Mouse (Mus musculus): ENCODE data around the gene Lpxn. TPM values are rescaled to one million over a fixed set of nuclear protein-coding genes. Genes with fewer than 3 reads are reported as not detected.

The Lpxn gene
- 0.27 TPM in 1 of 2 replicates, not detected in the other for polyA plus RNA-seq (2012; ENCODE audit: insufficient read depth, low replicate concordance)

DNA sequence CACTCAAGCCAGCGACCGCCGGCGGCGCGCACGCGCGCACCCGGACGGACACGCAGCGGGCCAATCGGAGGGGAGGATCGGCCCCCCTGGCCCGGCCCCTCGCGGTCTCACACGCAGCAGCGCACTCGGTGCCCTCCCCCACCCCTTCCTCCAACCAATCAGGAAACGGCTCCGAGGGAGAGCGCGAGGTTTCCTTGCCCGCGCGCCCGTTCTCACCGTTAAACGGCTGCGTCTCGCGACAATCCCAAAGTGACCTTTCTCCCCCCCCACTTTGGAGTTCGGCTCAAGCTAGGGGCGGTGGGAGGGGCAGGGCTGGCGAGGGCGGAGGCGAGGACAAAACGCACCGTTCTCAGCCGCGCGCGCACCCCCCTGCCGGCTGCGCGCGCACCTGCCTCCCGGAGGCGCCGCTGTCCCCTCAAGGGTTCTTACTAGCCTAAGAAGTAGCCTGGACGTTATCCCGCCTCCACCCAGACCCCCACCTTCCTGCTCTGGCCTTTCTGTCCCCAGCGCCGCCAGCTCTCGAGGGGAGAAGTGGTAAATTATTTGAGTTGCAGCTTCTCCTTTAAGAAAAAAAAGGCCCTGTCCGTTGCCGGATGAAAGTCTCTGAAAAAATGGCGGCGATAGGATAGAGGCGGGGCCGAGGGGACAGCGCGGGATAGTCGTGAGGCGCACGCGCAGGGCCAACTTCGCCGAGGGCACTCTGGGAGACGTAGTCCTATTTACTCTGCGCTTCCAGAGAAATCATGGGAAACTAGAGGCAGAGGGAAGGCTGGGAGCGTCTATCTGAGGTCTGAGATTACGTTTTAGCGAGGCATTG is at the start of gene Lpxn, which contains the start of gene Zfp91:
TSS of gene Lpxn (plus strand) at position 683 of the 817 bp plus-strand sequence.
TSS of gene Zfp91 (minus strand) at position 616 of the 817 bp plus-strand sequence.
- Histone ChIP-seq H3K9me3 (no peaks in the 10 kb centered on the region), H3K4me1 (peaks cover 30% of the 10 kb centered on the region), H3K4me3 (replicated peaks) (peak within 1 kb of the TSS; percentile 97), H3K36me3 (replicated peaks; ENCODE audit: low read length) (peaks cover 2% of the 10 kb centered on the region), H3K27me3 (replicated peaks) (no peaks in the 10 kb centered on the region)
- TF ChIP-seq FLI1 (IDR thresholded peaks at IDR 0.05; ENCODE audit: low read length) (no peak), GATA1 (IDR thresholded peaks at IDR 0.05; ENCODE audit: borderline replicate concordance, low read length) (no peak)

DNA sequence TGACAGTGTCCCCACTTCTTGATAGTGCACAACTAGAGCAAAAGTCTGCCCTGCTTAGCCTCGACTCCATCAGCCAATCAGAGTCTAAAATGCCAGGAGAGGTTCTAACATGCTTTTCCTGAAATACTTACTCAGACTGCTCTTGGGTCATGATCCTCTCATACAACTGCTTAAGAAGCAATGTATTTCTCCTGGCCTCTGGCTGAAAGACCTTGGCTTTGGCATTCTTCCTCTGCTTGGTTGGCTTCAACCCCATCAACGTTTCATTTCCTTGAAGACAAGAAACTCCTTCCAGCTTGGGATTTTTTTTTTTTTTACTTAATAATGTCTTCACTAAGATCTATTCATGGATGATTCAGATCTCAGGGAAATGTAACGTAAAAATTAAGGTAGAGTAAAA is 39.7 kb upstream of the Lpxn start:
- H3K4me3 ChIP-seq (replicated peaks) = no peak overlapping the region
- H3K36me3 ChIP-seq (replicated peaks; ENCODE audit: low read length) = no peaks in the 10 kb centered on the region
- no peaks in the 10 kb centered on the region for H3K27me3 ChIP-seq (replicated peaks)
- no peaks in the 10 kb centered on the region for H3K9me3 ChIP-seq
- H3K4me1 ChIP-seq = no peaks in the 10 kb centered on the region
- TF ChIP-seq GATA1 (IDR thresholded peaks at IDR 0.05; ENCODE audit: borderline replicate concordance, low read length) (no peak), FLI1 (IDR thresholded peaks at IDR 0.05; ENCODE audit: low read length) (no peak)

DNA sequence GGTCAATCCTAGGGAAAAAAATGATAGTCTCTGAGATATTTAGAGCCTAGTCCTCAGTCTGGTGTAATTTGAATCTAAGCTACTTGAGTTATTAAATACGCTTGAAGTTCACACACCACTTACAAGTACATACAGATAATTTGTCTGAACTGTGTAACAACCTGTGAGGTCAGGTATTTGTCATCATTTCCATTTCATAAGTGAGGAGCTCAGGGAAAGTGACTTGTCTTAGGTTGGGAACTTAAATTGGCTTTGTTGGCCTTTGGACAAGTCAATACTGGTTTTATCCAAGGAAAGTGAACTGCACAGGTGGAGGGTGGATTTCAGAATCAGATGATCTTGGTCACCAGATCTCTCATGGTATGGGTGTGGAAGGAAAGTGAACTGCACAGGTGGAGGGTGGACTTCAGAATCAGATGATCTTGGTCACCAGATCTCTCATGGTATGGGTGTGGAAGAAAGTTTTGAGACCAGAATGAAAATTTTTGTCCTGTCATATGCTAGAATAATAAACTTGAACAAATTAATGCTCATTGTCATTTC is 37.0 kb upstream of the Lpxn start:
- no peaks in the 10 kb centered on the region for H3K9me3 ChIP-seq
- TF ChIP-seq GATA1 (IDR thresholded peaks at IDR 0.05; ENCODE audit: borderline replicate concordance, low read length) = no peak
- no peak for TF ChIP-seq FLI1 (IDR thresholded peaks at IDR 0.05; ENCODE audit: low read length)
- H3K4me1 ChIP-seq = no peaks in the 10 kb centered on the region
- H3K4me3 ChIP-seq (replicated peaks) = no peak overlapping the region
- H3K36me3 ChIP-seq (replicated peaks; ENCODE audit: low read length) = peaks cover 20% of the 10 kb centered on the region
- H3K27me3 ChIP-seq (replicated peaks) = no peaks in the 10 kb centered on the region

GRCm38 (mm10) chr19:12759656-12760055 is 36.3 kb upstream of the Lpxn start:
- no peaks in the 10 kb centered on the region for H3K9me3 ChIP-seq
- H3K27me3 ChIP-seq (replicated peaks) = no peaks in the 10 kb centered on the region
- peaks cover 26% of the 10 kb centered on the region for H3K36me3 ChIP-seq (replicated peaks; ENCODE audit: low read length)
- TF ChIP-seq FLI1 (IDR thresholded peaks at IDR 0.05; ENCODE audit: low read length) = no peak
- TF ChIP-seq GATA1 (IDR thresholded peaks at IDR 0.05; ENCODE audit: borderline replicate concordance, low read length) = no peak
- H3K4me1 ChIP-seq = no peaks in the 10 kb centered on the region
- no peak overlapping the region for H3K4me3 ChIP-seq (replicated peaks)

DNA sequence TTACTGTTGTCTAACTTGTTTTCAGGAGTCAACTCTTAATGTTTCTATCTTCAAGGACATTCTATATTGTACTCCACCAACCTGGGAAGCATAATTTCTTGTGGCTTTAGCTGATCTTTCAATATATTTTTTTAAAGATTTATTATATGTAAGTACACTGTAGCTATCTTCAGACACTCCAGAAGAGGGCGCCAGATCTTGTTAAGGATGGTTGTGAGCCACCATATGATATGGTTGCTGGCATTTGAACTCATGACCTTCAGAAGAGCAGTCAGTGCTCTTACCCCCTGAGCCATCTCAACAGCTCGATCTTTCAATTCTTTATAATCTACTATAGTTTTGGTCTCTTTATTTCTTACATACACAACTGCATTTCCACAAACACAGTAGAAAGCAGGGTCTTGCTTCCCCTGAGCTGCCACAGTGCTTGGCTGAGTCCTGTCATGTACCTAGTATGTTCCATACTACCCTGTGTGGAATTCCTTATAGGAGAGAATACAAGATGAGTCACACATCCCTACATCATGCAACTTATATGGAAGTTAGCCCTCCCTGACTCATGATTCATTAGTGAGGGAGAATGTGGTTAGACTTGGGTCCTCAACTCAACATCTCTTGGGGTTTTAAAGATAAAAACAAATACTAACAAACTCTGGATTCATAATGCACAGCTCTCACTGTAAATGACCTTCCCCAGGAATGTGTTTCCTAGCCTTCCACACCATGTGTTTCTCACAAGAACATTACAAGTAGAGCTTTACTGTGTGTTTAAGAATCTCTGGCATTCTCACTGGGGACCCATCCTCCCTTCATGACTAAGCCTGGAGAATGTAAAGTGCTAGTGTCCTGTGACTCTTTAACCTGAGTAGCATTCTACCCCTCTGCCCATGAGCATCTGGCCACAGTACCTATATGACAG is 33.5 kb upstream of the Lpxn start:
- TF ChIP-seq FLI1 (IDR thresholded peaks at IDR 0.05; ENCODE audit: low read length) (no peak), GATA1 (IDR thresholded peaks at IDR 0.05; ENCODE audit: borderline replicate concordance, low read length) (no peak)
- no peaks in the 10 kb centered on the region for H3K9me3 ChIP-seq
- peaks cover 51% of the 10 kb centered on the region for H3K36me3 ChIP-seq (replicated peaks; ENCODE audit: low read length)
- no peak overlapping the region for H3K4me3 ChIP-seq (replicated peaks)
- H3K4me1 ChIP-seq = no peaks in the 10 kb centered on the region; the same call in 1 of the 2 replicates
- H3K27me3 ChIP-seq (replicated peaks) = no peaks in the 10 kb centered on the region

- no peaks in the 10 kb centered on the region for H3K9me3 ChIP-seq
- peaks cover 79% of the 10 kb centered on the region for H3K36me3 ChIP-seq (replicated peaks; ENCODE audit: low read length)
- H3K27me3 ChIP-seq (replicated peaks) = no peaks in the 10 kb centered on the region
- no peak within 1 kb of the TSS for H3K4me3 ChIP-seq (replicated peaks)
- H3K4me1 ChIP-seq = no peaks in the 10 kb centered on the region; the same call in 1 of the 2 replicates
- TF ChIP-seq FLI1 (IDR thresholded peaks at IDR 0.05; ENCODE audit: low read length) = no peak
- TF ChIP-seq GATA1 (IDR thresholded peaks at IDR 0.05; ENCODE audit: borderline replicate concordance, low read length) = no peak
Observed at GRCm38 (mm10) chr19:12765308-12765707, 30.7 kb upstream of the Lpxn start, which contains the start of gene Cntf. Gene Cntf, minus strand, starts transcription at chr19:12765632.

GRCm38 (mm10) chr19:12770888-12771287 is 25.1 kb upstream of the Lpxn start:
- Histone ChIP-seq H3K27me3 (replicated peaks) (no peaks in the 10 kb centered on the region), H3K9me3 (no peaks in the 10 kb centered on the region), H3K4me1 (no peaks in the 10 kb centered on the region; the same call in 1 of the 2 replicates), H3K36me3 (replicated peaks; ENCODE audit: low read length) (peaks cover 97% of the 10 kb centered on the region), H3K4me3 (replicated peaks) (no peak overlapping the region)
- TF ChIP-seq FLI1 (IDR thresholded peaks at IDR 0.05; ENCODE audit: low read length) (no peak), GATA1 (IDR thresholded peaks at IDR 0.05; ENCODE audit: borderline replicate concordance, low read length) (no peak)

DNA sequence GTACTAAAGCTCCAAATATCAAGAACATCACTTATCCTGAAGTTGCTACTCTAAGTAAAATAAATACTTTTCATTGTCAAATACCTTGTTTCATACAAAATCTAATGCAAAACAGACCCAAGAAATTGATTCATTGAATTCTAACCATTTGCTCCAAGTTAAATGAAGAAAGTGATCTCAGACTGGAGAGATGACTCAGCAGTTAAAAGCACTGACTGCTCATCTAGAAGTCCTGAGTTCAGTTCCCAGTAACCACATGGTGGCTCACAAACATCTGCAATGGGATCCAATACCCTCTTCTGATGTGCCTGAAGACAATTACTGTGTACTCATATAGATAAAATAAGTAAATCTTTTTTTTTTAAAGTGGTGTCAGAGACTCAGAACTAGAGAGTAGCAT is 15.6 kb upstream of the Lpxn start:
- Histone ChIP-seq H3K27me3 (replicated peaks) (no peaks in the 10 kb centered on the region), H3K36me3 (replicated peaks; ENCODE audit: low read length) (peaks cover 54% of the 10 kb centered on the region), H3K4me3 (replicated peaks) (no peak overlapping the region), H3K4me1 (peaks cover 42% of the 10 kb centered on the region), H3K9me3 (no peaks in the 10 kb centered on the region)
- no peak for TF ChIP-seq GATA1 (IDR thresholded peaks at IDR 0.05; ENCODE audit: borderline replicate concordance, low read length)
- no peak for TF ChIP-seq FLI1 (IDR thresholded peaks at IDR 0.05; ENCODE audit: low read length)

DNA sequence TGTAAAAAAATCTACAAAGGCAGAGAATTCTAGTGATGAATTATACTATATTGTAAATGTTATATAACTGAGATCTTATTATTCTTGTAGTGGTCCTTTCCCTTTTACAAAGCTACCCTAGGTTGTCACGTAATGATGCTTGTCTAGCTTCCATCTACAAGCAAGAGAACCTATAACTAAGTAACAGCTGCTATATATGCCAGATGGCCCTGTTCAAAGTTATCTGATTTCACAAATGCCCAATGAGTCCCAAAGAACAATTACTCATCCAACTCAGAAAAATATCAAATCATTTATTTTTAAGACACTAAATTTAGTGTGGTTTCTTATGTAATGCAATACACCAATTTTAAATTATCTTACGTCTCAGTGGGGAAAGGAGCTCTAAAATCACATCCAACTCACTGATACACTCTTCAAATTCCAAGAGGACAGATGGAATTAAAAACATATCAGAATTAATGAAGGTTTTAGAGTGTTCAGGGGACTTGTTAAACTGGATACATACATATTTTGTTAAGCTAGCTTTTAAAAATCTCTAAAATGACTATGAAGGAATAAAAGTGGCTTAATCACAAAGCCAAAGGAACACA is 9.1 kb upstream of the Lpxn start:
- Histone ChIP-seq H3K4me3 (replicated peaks) (no peak overlapping the region), H3K9me3 (no peaks in the 10 kb centered on the region), H3K27me3 (replicated peaks) (no peaks in the 10 kb centered on the region), H3K4me1 (peaks cover 51% of the 10 kb centered on the region), H3K36me3 (replicated peaks; ENCODE audit: low read length) (peaks cover 40% of the 10 kb centered on the region)
- TF ChIP-seq FLI1 (IDR thresholded peaks at IDR 0.05; ENCODE audit: low read length) (no peak), GATA1 (IDR thresholded peaks at IDR 0.05; ENCODE audit: borderline replicate concordance, low read length) (no peak)

Measured in megakaryocyte, embryonic 14.5 days (primary cell).